In the genomic region with DNA sequence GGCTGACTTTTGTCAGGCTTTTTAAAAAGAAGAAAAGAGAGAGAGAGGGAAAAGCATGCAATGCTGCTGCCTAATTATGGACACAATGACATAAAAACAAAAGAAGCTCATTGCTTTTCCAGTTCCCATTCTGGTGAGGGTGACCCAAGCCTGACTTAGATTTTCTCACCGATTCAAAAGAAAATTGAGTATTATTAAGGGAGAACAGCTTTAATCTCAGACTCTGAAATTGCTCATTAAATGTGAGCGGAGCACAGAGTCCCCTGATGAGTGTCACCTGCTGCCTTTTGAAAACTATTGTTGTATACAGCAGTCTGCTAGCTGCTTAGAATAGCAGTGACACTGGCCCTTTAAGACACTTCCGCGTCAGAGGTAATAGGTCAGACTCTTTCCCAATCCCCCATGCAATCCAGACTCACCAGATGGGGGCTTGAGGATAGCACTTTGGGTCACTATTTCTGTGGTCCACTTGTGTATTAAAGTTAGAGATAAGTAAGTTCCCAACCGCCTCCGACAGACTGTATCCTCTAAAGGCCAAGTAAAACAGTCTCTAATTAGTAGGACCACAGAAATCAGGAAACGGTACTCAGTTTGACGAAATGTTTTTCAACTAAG, we compare ENCODE assay signal across 28 mouse cellular contexts.
DNase-seq lines count a peak whose midpoint lies in the region; ATAC-seq and TF ChIP-seq lines count a peak whose summit lies in the region.
"Had no signal": no experiment of that assay in that cellular context is flagged by ENCODE, and none has a peak within 500 bp of the region (broad histone marks: within the 10 kb centered on the region; RNA-seq: fewer than 3 reads in every experiment).

No protein-coding gene starts in this region.

- H3K9ac ChIP-seq in forebrain, embryonic 13.5 days, result no peak overlapping the region
- H3K9ac ChIP-seq in forebrain, postnatal 0 days, result no peak overlapping the region
- no peak overlapping the region for H3K9ac ChIP-seq in hindbrain, embryonic 15.5 days
- no peak overlapping the region for H3K9ac ChIP-seq in hindbrain, embryonic 16.5 days (ENCODE audit: low read depth, low read length)
- H3K9ac ChIP-seq: embryonic facial prominence, embryonic 12.5 days; hindbrain, embryonic 14.5 days; kidney, embryonic 15.5 days; limb, embryonic 15.5 days; liver, embryonic 13.5 days had no signal

- H3K9me3 ChIP-seq in forebrain, embryonic 13.5 days (replicated peaks), result no peaks in the 10 kb centered on the region
- no peaks in the 10 kb centered on the region for H3K9me3 ChIP-seq in forebrain, postnatal 0 days (ENCODE audit: low read length)
- H3K9me3 ChIP-seq in hindbrain, embryonic 15.5 days, result no peaks in the 10 kb centered on the region
- H3K9me3 ChIP-seq in hindbrain, embryonic 16.5 days (ENCODE audit: control insufficient read depth, low read length), result no peaks in the 10 kb centered on the region
- H3K9me3 ChIP-seq: embryonic facial prominence, embryonic 12.5 days; kidney, embryonic 15.5 days; limb, embryonic 15.5 days; liver, embryonic 13.5 days had no signal

- peak overlapping the region; percentile 19; the same call in 1 of the 2 replicates for H3K27ac ChIP-seq in forebrain, embryonic 13.5 days
- H3K27ac ChIP-seq in forebrain, postnatal 0 days (ENCODE audit: low read depth, low read length), result no peak overlapping the region
- H3K27ac ChIP-seq in hindbrain, embryonic 15.5 days (replicated peaks), result 0 out of 2 replicates have a peak overlapping the region, but pooled peaks have one; percentile 2
- H3K27ac ChIP-seq in hindbrain, embryonic 16.5 days (ENCODE audit: low read depth, low read length), result no peak overlapping the region
- peak overlapping the region; percentile 53 for H3K27ac ChIP-seq in brown adipose tissue, adult 24 weeks (replicated peaks; ENCODE audit: low read depth, low read length)
- H3K27ac ChIP-seq: embryonic facial prominence, embryonic 12.5 days; hindbrain, embryonic 14.5 days; kidney, embryonic 15.5 days; layer of hippocampus, adult 2 months; left cerebral cortex, adult 2 months; limb, embryonic 15.5 days; liver, embryonic 13.5 days had no signal

- 33% methylated on average over 8 of the region's 8 CpGs for WGBS in forebrain, embryonic 13.5 days
- 23% methylated on average over 8 of the region's 8 CpGs for WGBS in forebrain, postnatal 0 days
- 61% methylated on average over 8 of the region's 8 CpGs for WGBS in hindbrain, embryonic 15.5 days
- 54% methylated on average over 8 of the region's 8 CpGs for WGBS in hindbrain, embryonic 16.5 days

- DNase-seq in forebrain, postnatal 0 days, result no peak
- peak; percentile 25 for DNase-seq in adipocyte (ENCODE audit: low spot score)
- no peak for DNase-seq in spleen, postnatal 36 days (ENCODE audit: low spot score in 2 of 2)
- DNase-seq: cerebellum, adult 11 months; cerebellum, adult 9-10 months; cerebellum, postnatal 36 days; gastrocnemius, postnatal 10 days; kidney, adult 18-20 months; kidney, postnatal 25 days; liver, embryonic 13.5 days; lung, adult 18-20 months; lung, postnatal 10 days; midbrain, embryonic 14.5 days; right cerebral cortex, postnatal 4 days; thymus, adult 2 months; thymus, postnatal 36 days had no signal

- TF ChIP-seq CTCF in forebrain, postnatal 0 days (IDR thresholded peaks at IDR 0.05; ENCODE audit: low read depth), result no peak

- no peaks in the 10 kb centered on the region for H3K27me3 ChIP-seq in forebrain, embryonic 13.5 days
- H3K27me3 ChIP-seq in forebrain, postnatal 0 days (ENCODE audit: insufficient read depth, low read length), result no peaks in the 10 kb centered on the region
- no peaks in the 10 kb centered on the region for H3K27me3 ChIP-seq in hindbrain, embryonic 15.5 days
- no peaks in the 10 kb centered on the region for H3K27me3 ChIP-seq in hindbrain, embryonic 16.5 days (replicated peaks; ENCODE audit: control insufficient read depth, insufficient read depth, low read length)
- H3K27me3 ChIP-seq: embryonic facial prominence, embryonic 12.5 days; kidney, embryonic 15.5 days; limb, embryonic 15.5 days; liver, embryonic 13.5 days had no signal

- no peak for ATAC-seq in forebrain, embryonic 13.5 days
- no peak; the same call in 1 of the 2 replicates for ATAC-seq in forebrain, postnatal 0 days
- no peak for ATAC-seq in hindbrain, embryonic 15.5 days (ENCODE audit: low FRiP score, low read depth)
- no peak for ATAC-seq in hindbrain, embryonic 16.5 days
- ATAC-seq: CD4-positive, CD25-positive, alpha-beta regulatory T cell, adult 4 months had no signal

- H3K4me3 ChIP-seq in forebrain, embryonic 13.5 days, result no peak overlapping the region
- H3K4me3 ChIP-seq in forebrain, postnatal 0 days (ENCODE audit: low read depth, low read length), result no peak overlapping the region
- H3K4me3 ChIP-seq in hindbrain, embryonic 15.5 days, result no peak overlapping the region
- no peak overlapping the region for H3K4me3 ChIP-seq in hindbrain, embryonic 16.5 days (ENCODE audit: low read length)
- H3K4me3 ChIP-seq in brown adipose tissue, adult 24 weeks (ENCODE audit: insufficient read depth, low read depth, low read length), result no peak overlapping the region
- H3K4me3 ChIP-seq: embryonic facial prominence, embryonic 12.5 days; kidney, embryonic 15.5 days; layer of hippocampus, adult 2 months; left cerebral cortex, adult 2 months; limb, embryonic 15.5 days; liver, embryonic 13.5 days had no signal

- no peak overlapping the region for H3K4me2 ChIP-seq in forebrain, embryonic 13.5 days
- H3K4me2 ChIP-seq in forebrain, postnatal 0 days (ENCODE audit: low read depth), result no peak overlapping the region
- H3K4me2 ChIP-seq in hindbrain, embryonic 15.5 days, result no peak overlapping the region
- no peak overlapping the region for H3K4me2 ChIP-seq in hindbrain, embryonic 16.5 days (ENCODE audit: low read length)
- H3K4me2 ChIP-seq: embryonic facial prominence, embryonic 12.5 days; heart, embryonic 11.5 days; hindbrain, embryonic 14.5 days; kidney, embryonic 15.5 days; limb, embryonic 15.5 days; liver, embryonic 13.5 days had no signal

- no peaks in the 10 kb centered on the region for H3K36me3 ChIP-seq in forebrain, embryonic 13.5 days (ENCODE audit: poor library complexity, severe bottlenecking)
- no peaks in the 10 kb centered on the region for H3K36me3 ChIP-seq in forebrain, postnatal 0 days (ENCODE audit: insufficient read depth)
- H3K36me3 ChIP-seq in hindbrain, embryonic 15.5 days, result no peaks in the 10 kb centered on the region
- no peaks in the 10 kb centered on the region for H3K36me3 ChIP-seq in hindbrain, embryonic 16.5 days (ENCODE audit: control insufficient read depth, insufficient read depth, low read length)
- H3K36me3 ChIP-seq: embryonic facial prominence, embryonic 12.5 days; kidney, embryonic 15.5 days; limb, embryonic 15.5 days; liver, embryonic 13.5 days had no signal

- peaks cover 41% of the 10 kb centered on the region for H3K4me1 ChIP-seq in forebrain, embryonic 13.5 days
- peaks cover 4% of the 10 kb centered on the region; the same call in 1 of the 2 replicates for H3K4me1 ChIP-seq in forebrain, postnatal 0 days (ENCODE audit: insufficient read depth)
- H3K4me1 ChIP-seq in hindbrain, embryonic 15.5 days (replicated peaks), result peaks cover 28% of the 10 kb centered on the region
- H3K4me1 ChIP-seq in hindbrain, embryonic 16.5 days (ENCODE audit: control insufficient read depth, insufficient read depth, low read depth, low read length), result peaks cover 13% of the 10 kb centered on the region
- peaks cover 33% of the 10 kb centered on the region for H3K4me1 ChIP-seq in brown adipose tissue, adult 24 weeks (ENCODE audit: control insufficient read depth, insufficient read depth, insufficient read length, low read length)
- H3K4me1 ChIP-seq: liver, embryonic 13.5 days had no signal

Comparison
In these comparisons a context has a peak if more than half of its experiments do, and no peak if none do; other contexts are left out.
1. H3K27ac ChIP-seq: peak in forebrain, embryonic 13.5 days (single experiment), hindbrain, embryonic 15.5 days (single experiment) and brown adipose tissue, adult 24 weeks (single experiment); none in forebrain, postnatal 0 days (single experiment) and hindbrain, embryonic 16.5 days (single experiment).